Mouse (Mus musculus) brown adipose tissue, adult 24 weeks (tissue): ENCODE measurements around the gene Coa7. TPM values are rescaled to one million over a fixed set of nuclear protein-coding genes. Genes with fewer than 3 reads are reported as not detected.

Experiments
- H3K27ac ChIP-seq: fragments of 200-500 bp; replicated peaks from 2 replicates; pipeline ENCODE4 v1.5.1; 2012; ENCODE audit warnings: low read depth, mild to moderate bottlenecking, low read length
- H3K4me1 ChIP-seq: fragments of 200-500 bp; 2 replicates; pipeline ENCODE4 v1.6.1; 2012; ENCODE audit warnings: low read length, mixed read lengths; ENCODE audit not compliant: control insufficient read depth, insufficient read depth, insufficient read length
- H3K4me3 ChIP-seq: fragments of 200-500 bp; 2 replicates; pipeline ENCODE4 v1.5.1; 2012; ENCODE audit warnings: low read depth, mild to moderate bottlenecking, low read length, moderate library complexity; ENCODE audit not compliant: insufficient read depth
- polyA plus RNA-seq: library from polyadenylated mRNA; stranded (reverse); fragments of >200 nt; gene quantifications from 2 replicates; pipeline ENCODE4 v1.2.4, GENCODE M21; 2012; ENCODE audit not compliant: missing spikeins, insufficient read depth, insufficient read length

Gene Coa7
- polyA plus RNA-seq, 1 experiment = 56.8 TPM

GRCm38 (mm10) chr4:108329840-108330239 is 1.9 kb downstream of the Coa7 start:
- H3K27ac ChIP-seq = no peak overlapping the region; the same call in 1 of the 2 replicates

GRCm38 (mm10) chr4:108332041-108332440 is 4.1 kb downstream of the Coa7 start:
- no peak overlapping the region for H3K27ac ChIP-seq
- H3K4me3 ChIP-seq = no peak overlapping the region
- peaks cover 3% of the 10 kb centered on the region; the same call in 1 of the 2 replicates for H3K4me1 ChIP-seq

More at GRCm38 (mm10) chr4:108329840-108330239, 1.9 kb downstream of the Coa7 start:
- Histone ChIP-seq H3K4me3 (no peak overlapping the region), H3K4me1 (peaks cover 3% of the 10 kb centered on the region; the same call in 1 of the 2 replicates)

- Histone ChIP-seq H3K27ac (peak overlapping the region; percentile 85), H3K4me3 (no peak overlapping the region), H3K4me1 (no peaks in the 10 kb centered on the region; the same call in 1 of the 2 replicates)
Observed at GRCm38 (mm10) chr4:108335413-108335812, 7.5 kb downstream of the Coa7 start.

GRCm38 (mm10) chr4:108336765-108337164 is 8.8 kb downstream of the Coa7 start:
- Histone ChIP-seq H3K4me1 (no peaks in the 10 kb centered on the region; the same call in 1 of the 2 replicates), H3K4me3 (no peak overlapping the region), H3K27ac (no peak overlapping the region)

- Histone ChIP-seq H3K4me1 (no peaks in the 10 kb centered on the region; the same call in 1 of the 2 replicates), H3K4me3 (no peak overlapping the region), H3K27ac (no peak overlapping the region)
Observed at GRCm38 (mm10) chr4:108337817-108338216, 9.9 kb downstream of the Coa7 start.

DNA sequence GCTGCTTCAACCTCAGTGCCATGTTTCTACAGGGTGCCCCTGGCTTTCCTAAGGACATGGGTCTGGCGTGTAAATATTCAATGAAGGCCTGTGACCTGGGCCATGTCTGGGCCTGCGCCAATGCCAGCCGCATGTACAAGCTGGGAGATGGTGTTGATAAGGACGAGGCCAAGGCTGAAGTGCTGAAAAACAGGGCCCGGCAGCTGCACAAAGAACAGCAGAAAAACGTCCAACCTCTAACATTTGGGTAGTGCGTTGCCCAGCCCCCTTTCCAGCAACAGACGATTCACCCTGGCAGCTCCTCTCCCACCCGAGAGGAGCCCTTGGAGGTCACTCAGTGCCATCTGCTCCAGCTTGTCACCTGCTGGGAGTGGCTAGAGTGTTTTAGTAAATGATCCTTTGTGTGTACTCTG is 10.4 kb downstream of the Coa7 start:
- no peaks in the 10 kb centered on the region; the same call in 1 of the 2 replicates for H3K4me1 ChIP-seq
- no peak overlapping the region for H3K27ac ChIP-seq
- no peak overlapping the region for H3K4me3 ChIP-seq

DNA sequence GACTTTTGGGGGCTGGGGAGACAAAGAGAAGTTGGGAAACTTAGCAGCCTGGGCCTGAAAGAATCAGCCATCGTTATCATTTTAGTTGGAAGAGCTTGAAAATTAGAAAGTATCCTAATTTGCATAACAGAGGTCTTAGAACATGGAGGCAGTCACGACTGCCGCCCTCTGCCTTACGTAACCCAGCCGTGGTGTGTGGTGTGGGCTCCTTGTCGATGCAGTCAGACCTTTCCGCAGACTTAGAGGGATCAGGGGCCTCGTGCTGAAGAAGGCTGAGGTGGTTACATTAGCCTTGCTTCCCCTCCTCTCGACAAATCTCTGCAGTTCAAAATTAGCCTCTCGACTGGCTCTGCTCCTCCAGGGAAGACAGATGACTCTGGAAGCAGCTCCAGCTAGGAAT is 10.9 kb downstream of the Coa7 start:
- H3K4me3 ChIP-seq = no peak overlapping the region
- no peaks in the 10 kb centered on the region; the same call in 1 of the 2 replicates for H3K4me1 ChIP-seq
- no peak overlapping the region for H3K27ac ChIP-seq

DNA sequence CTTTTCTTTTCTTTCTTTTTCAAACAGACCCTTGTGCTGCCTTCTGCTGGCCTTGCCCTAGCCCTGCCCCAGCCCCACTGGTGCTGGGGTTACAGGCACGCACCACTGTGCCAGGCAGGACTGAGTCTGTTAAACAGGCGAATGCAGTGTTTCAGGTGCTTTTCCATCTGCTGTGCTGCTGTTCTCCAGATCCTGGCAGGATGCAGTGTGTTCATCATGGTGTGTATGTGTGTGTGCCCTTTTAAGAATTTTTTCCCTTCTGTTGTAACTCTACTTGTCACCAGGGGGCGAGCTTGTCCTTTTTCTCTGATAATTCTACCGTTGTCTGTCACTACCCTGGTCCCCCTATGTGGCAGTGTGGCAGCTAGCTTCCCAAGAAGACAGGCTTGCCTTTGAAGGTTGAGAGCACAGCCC is 11.3 kb downstream of the Coa7 start:
- Histone ChIP-seq H3K4me3 (no peak overlapping the region), H3K4me1 (no peaks in the 10 kb centered on the region; the same call in 1 of the 2 replicates), H3K27ac (no peak overlapping the region)

GRCm38 (mm10) chr4:108344631-108345083 is 16.7 kb downstream of the Coa7 start:
- H3K27ac ChIP-seq = peak overlapping the region; percentile 43; the same call in 1 of the 2 replicates
- H3K4me1 ChIP-seq = peaks cover 32% of the 10 kb centered on the region
- no peak overlapping the region for H3K4me3 ChIP-seq

DNA sequence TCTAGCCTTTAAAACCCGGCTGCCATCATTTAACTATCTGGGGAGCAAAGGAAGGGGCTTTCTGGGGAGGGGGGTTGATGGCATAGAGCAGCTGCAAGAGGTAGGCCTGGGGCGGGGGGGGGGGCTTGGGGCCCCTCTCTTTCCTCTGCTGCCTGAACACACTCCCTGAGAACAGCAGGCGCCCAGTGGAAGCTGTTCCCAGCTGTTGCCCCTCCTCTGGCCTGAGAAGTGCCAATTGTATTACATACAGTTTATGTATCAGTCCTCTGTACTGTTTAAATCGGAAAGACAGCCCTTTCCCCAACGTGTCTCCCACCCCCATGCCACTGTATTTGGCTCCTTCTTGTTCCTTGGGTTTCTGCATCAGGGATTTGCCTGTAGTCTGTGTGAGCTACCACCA is 17.9 kb downstream of the Coa7 start:
- Histone ChIP-seq H3K4me1 (peaks cover 43% of the 10 kb centered on the region), H3K4me3 (no peak overlapping the region), H3K27ac (no peak overlapping the region)

DNA sequence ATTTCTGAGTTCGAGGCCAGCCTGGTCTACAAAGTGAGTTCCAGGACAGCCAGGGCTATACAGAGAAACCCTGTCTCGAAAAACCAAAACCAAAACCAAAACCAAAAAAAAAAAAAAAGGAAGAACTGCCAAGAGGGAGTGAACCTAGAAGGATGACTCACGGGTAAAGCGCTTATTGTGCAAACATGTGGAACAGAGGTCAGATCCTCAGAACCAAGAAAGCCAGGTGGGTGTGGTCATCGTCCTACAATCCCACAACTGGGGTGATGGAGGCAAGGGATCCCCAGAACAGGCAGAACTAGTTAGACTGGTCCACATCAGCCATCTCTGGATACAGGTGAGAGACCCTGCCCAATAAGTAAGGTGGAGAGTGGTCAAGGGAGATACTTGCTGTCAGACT is 19.2 kb downstream of the Coa7 start:
- Histone ChIP-seq H3K27ac (peak overlapping the region; percentile 76), H3K4me3 (0 out of 2 replicates have a peak overlapping the region, but pooled peaks have one; percentile 13), H3K4me1 (peaks cover 49% of the 10 kb centered on the region)

DNA sequence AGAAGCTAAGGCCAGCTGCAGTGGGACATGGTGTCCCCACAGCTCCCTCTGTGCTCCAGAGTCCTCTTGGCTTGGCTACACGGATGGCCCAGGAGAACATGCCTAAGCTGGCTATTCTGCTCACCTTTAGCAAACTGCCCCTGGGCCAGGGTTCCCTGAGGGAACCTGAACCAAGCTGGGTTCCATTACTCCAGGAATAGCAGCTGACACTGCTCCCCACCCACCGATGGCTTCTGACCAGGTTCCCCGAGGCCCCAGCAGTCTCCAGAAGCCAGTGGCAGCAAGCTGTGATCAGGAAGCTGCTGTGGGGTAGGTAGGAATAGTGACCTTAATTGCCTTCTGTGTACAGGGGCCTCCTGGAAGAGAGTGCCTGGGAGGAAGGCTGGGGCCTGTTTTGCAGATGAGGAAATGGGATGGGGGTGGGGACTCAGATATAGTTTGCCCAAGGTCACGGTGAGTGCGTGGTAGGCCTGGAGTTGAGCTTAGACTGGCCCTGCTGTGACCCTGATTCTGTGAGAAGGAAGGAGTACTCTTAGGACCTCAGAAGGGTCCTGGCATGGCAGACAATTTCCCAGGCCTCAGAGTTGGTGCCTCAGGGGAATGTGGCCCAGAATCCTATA is 20.4 kb downstream of the Coa7 start:
- Histone ChIP-seq H3K4me1 (peaks cover 49% of the 10 kb centered on the region), H3K4me3 (no peak overlapping the region), H3K27ac (peak overlapping the region; percentile 76)

DNA sequence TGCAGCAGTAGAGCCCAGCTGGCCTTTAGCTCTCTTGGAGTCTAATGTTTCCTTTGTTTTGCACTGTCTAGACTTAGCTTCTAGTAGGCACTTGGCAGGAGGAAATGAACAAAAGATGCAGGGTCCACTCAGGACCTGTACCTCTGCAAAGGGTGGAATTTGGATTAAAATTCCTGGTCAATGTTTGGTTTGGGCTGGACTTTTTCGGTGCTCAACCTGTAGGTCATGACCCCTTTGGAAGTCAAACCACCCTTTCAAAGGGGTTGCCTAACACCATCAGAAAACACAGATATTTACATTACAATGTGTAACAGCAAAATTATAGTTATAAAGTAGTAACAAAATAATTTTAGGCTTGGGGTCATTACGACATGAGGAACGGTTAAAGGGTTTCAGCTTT is 21.1 kb downstream of the Coa7 start:
- H3K4me3 ChIP-seq = no peak overlapping the region
- peaks cover 49% of the 10 kb centered on the region for H3K4me1 ChIP-seq
- H3K27ac ChIP-seq = peak overlapping the region; percentile 76

- Histone ChIP-seq H3K27ac (peak overlapping the region; percentile 62; the same call in 1 of the 2 replicates), H3K4me1 (peaks cover 49% of the 10 kb centered on the region)
Observed at GRCm38 (mm10) chr4:108349836-108350547, 22.1 kb downstream of the Coa7 start.

GRCm38 (mm10) chr4:108350819-108351218 is 22.9 kb downstream of the Coa7 start:
- H3K27ac ChIP-seq = peak overlapping the region; percentile 62
- peaks cover 54% of the 10 kb centered on the region for H3K4me1 ChIP-seq
- no peak overlapping the region for H3K4me3 ChIP-seq

More at GRCm38 (mm10) chr4:108349836-108350547, 22.1 kb downstream of the Coa7 start:
- no peak overlapping the region for H3K4me3 ChIP-seq
